Mouse (Mus musculus) thymus, adult 2 months (tissue): Measurements from ENCODE around the gene Mgat4b.

Experiments
- CTCF ChIP-seq: fragments of 200-500 bp; IDR thresholded peaks from 2 replicates; pipeline ENCODE4 v1.5.1; 2012; ENCODE audit warnings: mild to moderate bottlenecking, control low read depth, low read length, moderate library complexity, borderline replicate concordance; ENCODE audit not compliant: control insufficient read depth, poor library complexity, insufficient read depth; ENCODE audit errors: extremely low read depth
- POLR2A ChIP-seq: fragments of 200-500 bp; IDR thresholded peaks from 2 replicates; pipeline ENCODE4 v1.6.1; 2012; ENCODE audit warnings: mild to moderate bottlenecking, low read length, control low read depth, moderate library complexity; ENCODE audit not compliant: control insufficient read depth, poor library complexity, insufficient read depth; ENCODE audit errors: extremely low read depth

DNA sequence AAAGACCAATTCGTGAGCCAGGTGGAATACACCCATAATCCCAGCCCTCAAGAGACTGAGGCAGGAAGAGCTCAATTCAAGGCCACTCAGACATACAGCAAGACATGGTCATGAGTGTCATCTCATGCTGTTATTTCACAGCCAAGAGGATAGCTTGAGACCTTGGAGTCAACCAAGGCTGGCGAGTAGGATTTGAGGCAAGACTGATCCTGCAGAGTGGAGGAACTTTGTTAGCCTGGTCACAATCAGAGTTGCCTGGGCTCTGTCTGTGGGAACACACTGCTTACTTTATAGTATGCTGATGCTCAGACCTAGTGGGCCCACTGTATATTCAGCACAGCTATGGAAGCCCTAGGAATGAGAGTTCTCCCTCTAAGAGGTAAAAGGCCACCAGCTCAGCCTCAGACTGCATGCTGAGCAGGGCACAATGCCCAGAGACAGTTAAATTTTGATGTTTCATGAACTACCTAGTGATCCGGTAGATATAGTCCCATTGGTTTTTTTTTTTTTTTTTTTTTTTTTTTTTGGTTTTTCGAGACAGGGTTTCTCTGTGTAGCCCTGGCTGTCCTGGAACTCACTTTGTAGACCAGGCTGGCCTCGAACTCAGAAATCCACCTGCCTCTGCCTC, 12.4 kb upstream of the Mgat4b start:
- TF ChIP-seq CTCF = no peak
- TF ChIP-seq POLR2A = no peak
